Mouse (Mus musculus): Measurements from ENCODE around the gene Efcab12. TPM values are rescaled to one million over a fixed set of nuclear protein-coding genes. Genes with fewer than 3 reads are reported as not detected.
A peak's percentile ranks its signal among the peaks of the same experiment; 100 is the strongest.

Efcab12 gene
- total RNA-seq, 1 experiment from 2014 or later: 0.70 TPM

DNA sequence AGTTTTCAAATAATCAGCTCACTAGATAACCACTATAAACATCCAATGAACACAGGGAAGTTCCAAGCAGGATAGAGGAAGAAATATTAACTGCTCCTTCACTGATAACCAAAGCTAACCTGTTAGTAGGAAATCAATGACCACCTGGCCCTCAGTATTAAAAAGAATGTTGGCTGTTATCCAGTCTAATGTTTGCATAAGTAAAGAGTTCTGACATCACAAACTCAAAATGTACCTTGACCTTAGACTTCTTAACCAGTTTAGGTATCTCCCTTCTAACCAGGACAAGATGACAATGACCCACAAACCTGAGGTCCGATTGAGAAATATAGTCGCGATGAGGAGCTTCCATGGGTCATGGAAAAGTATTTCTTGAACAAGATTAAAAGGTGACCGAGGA is 6.8 kb upstream of the Efcab12 start:
- DNase-seq: no peak

GRCm38 (mm10) chr6:115838745-115839144 is 533 bp upstream of the Efcab12 start:
- DNase-seq: no peak

DNA sequence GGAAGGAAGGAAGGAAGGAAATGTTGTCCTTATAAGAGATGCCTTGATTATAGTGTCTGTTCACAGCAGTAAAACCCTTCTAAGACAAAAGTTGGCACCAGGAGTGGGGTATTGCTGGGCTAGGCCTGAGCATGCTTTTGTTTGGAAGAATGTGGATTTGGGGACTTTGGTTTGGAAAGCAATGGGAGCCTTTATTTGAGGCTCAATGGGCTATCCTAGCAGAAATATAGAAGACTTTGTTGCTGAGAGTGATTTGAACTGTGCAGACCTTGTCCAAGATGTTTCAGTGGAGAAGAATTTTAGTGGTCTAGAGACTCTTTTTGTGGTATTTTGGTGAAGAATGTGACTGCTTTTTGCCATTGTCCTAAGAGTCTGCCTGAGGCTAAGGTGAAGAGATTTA is 4.4 kb downstream of the Efcab12 start:
- no peak for DNase-seq

- DNase-seq: no peak
Measured at GRCm38 (mm10) chr6:115832152-115832850, 5.9 kb downstream of the Efcab12 start.

DNA sequence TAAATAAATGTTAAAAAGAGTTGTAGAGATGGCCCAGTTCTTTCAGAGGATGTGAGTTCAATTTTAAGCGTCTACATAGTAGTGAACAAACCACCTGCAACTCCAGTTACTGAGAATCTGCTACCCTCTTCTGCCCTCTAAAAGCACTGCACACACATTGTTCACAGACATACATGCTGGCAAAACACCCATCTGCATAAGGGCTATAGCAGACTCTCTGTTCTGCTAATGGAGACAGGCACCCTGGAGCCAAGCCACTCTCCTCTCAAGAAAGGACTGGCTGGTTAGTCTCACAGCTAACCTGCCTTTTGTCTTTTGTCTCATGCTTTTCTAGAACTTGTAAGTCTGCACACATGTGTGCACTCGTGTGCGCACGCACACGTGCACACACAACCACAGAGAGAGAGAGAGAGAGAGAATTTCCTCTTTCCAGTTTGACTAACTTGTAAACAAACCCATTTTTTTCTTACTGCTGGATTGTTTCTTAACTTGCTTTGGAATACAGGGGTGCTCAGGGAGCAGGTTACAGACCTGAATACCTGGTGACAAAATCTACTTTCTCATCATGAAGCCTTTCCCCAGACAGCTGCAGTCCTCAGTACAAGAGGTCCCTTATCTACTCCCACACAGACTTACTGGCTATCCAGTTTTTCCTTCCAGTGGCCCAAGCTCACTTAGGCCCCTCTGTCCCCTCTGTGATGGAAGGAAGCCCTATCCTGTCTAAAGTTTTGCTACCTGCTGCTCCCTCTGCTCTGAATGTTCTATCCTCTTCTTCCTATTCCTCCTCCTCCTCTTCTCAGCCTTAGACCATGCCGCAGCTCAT is 7.2 kb downstream of the Efcab12 start:
- no peak for DNase-seq

GRCm38 (mm10) chr6:115823850-115824464 is 14.3 kb downstream of the Efcab12 start:
- peak; percentile 85 for DNase-seq

DNA sequence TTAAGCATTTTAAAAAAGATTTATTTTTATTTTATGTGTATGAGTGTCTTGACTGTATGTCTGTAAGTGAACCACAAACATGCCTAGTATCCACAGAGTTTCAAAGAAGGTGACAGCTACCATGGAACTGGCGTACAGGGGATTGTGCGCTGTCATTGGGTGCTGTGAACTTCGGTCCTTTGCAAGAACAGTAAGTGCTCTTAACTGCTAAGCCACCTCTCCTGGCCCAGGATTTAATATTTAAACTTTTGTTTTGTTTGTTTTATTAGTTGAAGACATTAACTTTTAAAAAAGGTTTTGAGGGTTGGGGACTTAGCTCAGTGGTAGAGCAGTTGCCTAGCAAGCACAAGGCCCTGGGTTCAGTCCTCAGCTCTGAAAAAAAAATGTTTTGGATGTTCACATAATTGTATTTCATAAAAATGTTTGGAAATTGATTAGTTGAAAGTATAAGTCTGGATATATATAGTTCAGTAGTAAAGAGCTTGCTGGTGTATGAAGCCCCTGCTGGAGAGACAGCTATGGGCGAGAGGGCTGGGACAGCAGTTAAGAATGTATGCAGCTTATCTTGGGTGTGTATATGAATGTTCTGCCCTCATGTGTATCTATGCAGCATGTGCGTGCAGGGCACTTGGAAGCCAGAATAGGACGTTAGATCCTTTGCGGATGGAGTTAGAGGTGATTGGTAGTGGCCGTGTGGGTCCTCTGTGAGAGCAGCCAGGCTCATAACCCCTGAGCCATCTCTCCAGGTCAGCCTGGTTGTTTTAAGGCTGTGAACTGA is 16.8 kb downstream of the Efcab12 start:
- no peak for DNase-seq

DNA sequence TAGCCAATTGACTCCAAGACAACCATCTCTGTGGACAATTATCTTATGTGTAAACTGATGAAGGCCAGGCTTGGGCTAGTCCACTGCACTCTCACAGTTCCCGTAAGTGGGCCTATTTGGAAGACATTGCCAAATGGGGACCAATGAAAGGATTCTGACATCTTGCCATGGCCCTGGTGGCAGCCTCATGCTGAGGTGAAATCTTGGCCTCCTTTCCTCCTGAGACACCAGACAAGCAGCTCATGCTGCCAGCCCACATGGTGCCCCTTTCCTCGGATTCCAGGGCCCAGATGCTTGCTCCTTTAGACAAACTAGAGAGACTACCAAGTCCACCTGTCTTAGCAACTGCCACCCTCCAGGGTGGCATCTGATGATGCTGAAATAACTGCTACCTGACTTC is 20.1 kb downstream of the Efcab12 start:
- DNase-seq: no peak

DNA sequence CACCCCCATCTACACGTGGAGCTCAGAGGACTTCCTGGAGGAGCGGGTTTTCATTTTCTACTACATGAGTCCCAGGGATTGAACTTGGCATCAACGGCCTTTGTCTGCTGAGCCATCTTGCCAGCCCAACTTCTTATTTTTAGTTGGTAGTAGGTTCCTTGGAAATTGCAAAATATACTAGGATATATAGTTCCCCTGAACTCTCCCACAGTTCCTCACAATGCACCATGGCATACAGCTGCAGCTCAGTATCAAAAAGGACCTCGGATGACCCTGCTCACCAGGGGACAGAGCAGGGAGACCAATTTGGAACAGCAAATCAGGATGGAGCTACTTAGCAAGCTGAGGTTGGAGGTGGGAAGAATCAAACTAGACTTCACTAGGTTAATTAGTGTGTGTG is 23.2 kb downstream of the Efcab12 start:
- DNase-seq: no peak

DNA sequence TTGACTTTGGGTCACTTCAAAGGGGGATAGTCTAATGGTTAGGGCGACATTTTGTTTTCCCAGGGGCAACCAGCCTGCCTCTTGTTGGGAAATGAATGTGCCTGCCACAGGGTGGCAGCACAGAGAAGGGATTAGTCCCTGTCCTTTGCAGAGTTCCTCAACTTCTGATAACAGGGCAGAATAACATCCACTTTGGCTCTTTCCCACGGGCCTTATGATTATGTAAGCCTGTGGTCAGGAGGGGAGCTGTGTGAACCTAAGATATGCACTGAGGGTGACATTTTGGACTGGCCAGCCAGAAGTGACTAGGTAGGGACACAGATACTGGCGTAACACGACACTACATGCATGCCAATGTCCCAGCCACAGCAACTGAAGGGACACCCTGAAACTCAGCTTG is 24.1 kb downstream of the Efcab12 start:
- peak; percentile 84 for DNase-seq

- no peak for DNase-seq
Measured at GRCm38 (mm10) chr6:115811606-115812005, 26.6 kb downstream of the Efcab12 start.

DNA sequence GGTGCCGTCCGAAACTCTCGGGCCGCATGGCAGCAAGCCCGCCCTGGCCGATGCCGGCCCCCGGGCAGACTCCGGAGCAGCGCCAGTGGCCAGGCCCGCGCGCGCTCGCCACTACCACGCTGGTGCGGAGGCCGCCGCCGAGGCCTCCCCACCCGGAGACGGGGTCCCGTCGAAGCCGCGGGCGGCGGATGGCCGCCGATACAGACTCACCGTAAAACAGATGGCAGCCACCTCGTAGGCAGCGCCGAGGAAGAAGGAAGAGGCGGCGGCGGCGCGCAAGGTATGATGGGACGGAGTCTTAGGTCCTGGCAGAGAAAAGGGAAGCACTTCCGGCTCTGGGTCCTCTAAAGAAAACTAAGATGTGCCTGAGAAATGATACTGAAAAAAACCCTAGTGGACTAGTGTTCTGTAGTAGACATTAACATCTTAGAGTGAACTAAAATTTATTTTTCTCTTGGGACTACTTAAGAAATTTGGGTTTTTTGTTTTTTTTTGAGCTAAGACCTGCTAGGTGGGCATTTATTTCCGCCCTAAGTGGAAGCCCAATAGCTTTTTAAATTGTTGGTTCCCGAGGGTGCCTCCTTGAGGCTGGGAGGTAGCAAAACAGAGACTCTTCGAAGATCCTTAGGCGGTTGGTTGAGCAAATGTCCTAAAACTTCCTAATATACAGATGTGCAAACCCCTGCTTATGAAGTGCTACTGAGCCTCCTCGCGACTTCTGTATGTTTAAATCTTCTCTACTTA is 29.6 kb downstream of the Efcab12 start, which contains the start of gene Rpl32:
Gene Rpl32 (minus strand): TSS at position 260 of the 744 bp plus-strand sequence.
- DNase-seq: peak; percentile 91

GRCm38 (mm10) chr6:115808196-115808487 is 30.1 kb downstream of the Efcab12 start:
- DNase-seq: no peak

DNA sequence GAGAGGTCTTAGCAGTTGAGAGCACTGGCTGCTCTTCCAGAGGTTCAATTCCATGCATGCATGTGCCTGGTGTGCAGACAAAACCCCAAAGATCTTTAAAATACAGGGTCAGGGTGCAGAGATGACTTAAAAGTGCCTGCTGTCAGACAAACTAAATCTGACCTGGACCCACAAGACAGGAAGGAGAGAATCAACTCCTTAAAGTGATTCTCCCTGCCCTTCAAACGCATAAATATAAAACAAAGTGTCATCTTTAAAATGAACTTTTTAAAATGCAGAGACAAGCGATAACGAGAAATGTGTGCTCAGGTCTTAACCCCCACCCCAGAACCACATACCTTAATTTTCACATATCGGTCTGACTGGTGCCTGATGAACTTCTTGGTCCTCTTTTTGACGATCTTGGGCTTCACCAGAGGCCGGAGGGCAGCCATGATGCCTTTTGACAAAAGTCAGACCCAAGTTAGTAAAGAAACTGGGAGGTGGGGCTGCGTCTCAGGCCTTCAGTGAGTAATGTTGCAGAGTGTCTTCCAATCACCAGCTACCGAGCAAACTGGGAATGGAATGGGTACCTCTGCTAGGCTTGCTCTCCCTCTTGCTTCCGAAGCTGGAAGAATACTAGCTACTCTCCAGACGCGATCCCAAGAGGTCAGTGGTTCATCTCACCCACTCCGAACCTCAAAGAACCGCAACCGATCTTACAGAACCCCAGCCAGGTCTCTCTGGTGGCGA is 30.6 kb downstream of the Efcab12 start:
- DNase-seq: peak; percentile 53

- no peak for DNase-seq
Measured at GRCm38 (mm10) chr6:115804432-115805192, 33.6 kb downstream of the Efcab12 start.

DNA sequence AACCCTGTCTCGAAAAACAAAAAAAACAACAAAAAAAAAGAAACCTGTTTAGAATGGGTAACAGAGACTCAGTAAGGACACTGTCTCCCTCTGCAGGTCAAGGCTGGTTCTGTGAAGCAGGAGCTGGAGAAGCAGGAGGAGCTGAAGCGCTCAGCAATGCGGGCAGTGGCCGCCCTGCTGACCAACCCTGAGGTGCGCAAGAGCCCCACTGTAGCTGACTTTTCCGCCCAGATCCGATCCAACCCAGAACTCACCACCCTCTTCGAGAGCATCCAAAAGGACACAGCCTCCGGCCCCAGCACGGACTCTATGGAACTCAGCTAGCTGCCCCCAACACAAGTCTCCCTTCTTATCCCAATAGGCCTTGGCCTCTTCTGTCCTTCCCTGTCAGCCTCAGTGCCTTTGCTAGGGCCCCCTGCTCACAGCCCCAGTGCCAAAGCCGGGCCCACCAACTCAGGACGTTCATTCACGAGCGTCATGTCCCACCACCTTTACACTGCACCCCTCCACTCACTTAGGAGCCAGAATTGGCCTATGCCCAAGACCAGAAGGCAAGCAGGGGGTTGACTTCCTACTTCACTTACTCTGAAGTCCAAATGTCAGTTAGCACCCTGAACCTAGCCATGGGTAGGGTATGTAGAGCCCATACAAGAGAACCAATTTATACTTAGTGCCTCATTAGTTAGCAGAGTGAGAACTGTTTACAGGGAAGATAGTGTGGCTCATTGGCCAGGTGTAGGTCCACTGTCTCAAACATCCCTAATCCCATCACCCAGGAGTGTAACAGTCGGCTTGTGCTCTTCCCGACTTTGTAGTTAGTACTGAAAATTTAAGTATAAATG is 34.5 kb downstream of the Efcab12 start:
- peak; percentile 89 for DNase-seq

DNA sequence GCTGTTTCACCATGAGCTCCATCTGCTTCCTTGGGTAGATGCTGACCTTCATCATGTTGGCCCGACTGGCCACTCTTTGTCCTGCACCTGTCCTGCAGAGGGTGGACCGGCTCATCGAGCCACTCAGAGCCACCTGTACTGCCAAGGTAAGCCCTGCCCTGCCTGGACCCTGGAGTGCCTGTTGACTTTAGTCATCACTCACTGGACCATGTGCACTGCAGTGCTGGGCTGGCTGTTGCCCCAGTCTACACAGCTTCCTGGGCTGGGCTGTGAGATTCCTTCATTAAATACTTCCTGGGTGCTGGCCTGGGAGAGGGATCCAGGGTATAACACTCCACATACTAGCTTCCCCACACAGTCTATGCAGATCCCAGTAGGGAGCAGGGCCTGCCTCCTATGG is 36.4 kb downstream of the Efcab12 start:
- no peak for DNase-seq

DNA sequence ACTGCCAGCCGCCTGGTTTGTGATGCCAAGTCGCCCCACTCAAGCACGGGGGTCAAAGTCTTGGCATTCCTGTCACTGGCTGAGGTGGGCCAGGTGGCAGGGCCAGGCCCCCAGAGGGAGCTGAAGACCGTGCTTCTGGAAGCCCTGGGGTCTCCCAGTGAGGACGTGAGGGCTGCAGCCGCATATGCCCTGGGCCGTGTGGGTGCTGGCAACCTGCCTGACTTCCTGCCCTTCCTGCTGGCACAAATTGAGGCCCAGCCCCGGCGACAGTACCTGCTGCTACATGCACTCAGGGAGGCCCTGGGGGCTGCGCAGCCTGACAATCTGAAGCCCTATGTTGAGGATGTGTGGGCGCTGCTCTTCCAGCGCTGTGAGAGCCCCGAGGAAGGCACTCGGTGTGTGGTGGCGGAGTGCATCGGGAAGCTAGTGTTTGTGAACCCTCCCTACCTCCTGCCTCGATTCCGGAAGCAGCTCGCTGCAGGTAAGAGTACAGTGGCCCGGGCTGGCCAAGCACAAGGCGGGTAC is 45.5 kb downstream of the Efcab12 start:
- no peak for DNase-seq
